Mouse (Mus musculus) limb, embryonic 14.5 days (tissue): Measurements from ENCODE around the gene Bend4. TPM values are rescaled to one million over a fixed set of nuclear protein-coding genes. Genes with fewer than 3 reads are reported as not detected.

Source experiments
- ATAC-seq: fragments of 200-750 bp; cut with Nextera tagmentation; 2 replicates; pipeline ENCODE4 v1.8.0; 2017; ENCODE audit warnings: low read depth, moderate number of reproducible peaks, moderate TSS enrichment; ENCODE audit not compliant: low FRiP score
- DNase-seq: peaks from one replicate; pipeline ENCODE4 v3.0.0-alpha.2; 2015; ENCODE audit warnings: low spot score
- H3K27ac ChIP-seq: fragments of 300-500 bp; sonication (generic); replicated peaks from 2 replicates; pipeline ENCODE4 v1.5.1; 2014; ENCODE audit warnings: low read depth, mild to moderate bottlenecking, low read length, moderate library complexity, mixed read lengths
- H3K27me3 ChIP-seq: fragments of 300-500 bp; sonication (generic); 2 replicates; pipeline ENCODE4 v1.6.1; 2014; ENCODE audit warnings: low read length, mixed read lengths; ENCODE audit not compliant: control insufficient read depth, insufficient read depth
- H3K36me3 ChIP-seq: fragments of 300-500 bp; sonication (generic); 2 replicates; pipeline ENCODE4 v1.6.1; 2014; ENCODE audit warnings: mild to moderate bottlenecking, low read length, moderate library complexity, mixed read lengths; ENCODE audit not compliant: control insufficient read depth, insufficient read depth
- H3K4me1 ChIP-seq: fragments of 300-500 bp; sonication (generic); 2 replicates; pipeline ENCODE4 v1.6.1; 2014; ENCODE audit warnings: antibody characterized with exemption, low read length, mixed read lengths; ENCODE audit not compliant: control insufficient read depth, insufficient read depth
- H3K4me2 ChIP-seq: fragments of 300-500 bp; sonication (generic); replicated peaks from 2 replicates; pipeline ENCODE4 v1.6.1; 2014; ENCODE audit warnings: low read depth, mild to moderate bottlenecking, low read length, moderate library complexity; ENCODE audit not compliant: severe bottlenecking
- H3K4me3 ChIP-seq: fragments of 300-500 bp; sonication (generic); replicated peaks from 2 replicates; pipeline ENCODE4 v1.5.1; 2014; ENCODE audit warnings: low read length
- H3K9ac ChIP-seq: fragments of 300-500 bp; sonication (generic); 2 replicates; pipeline ENCODE4 v1.6.1; 2014; ENCODE audit warnings: mild to moderate bottlenecking, low read depth, low read length, moderate library complexity; ENCODE audit not compliant: severe bottlenecking
- H3K9me3 ChIP-seq: fragments of 300-500 bp; sonication (generic); 2 replicates; pipeline ENCODE4 v1.6.1; 2016; ENCODE audit warnings: low read length; ENCODE audit not compliant: control insufficient read depth
- POLR2A ChIP-seq: fragments of 200-500 bp; IDR thresholded peaks from 2 replicates; pipeline ENCODE4 v1.8.0; 2012; ENCODE audit warnings: inconsistent platforms, mild to moderate bottlenecking, moderate library complexity, borderline replicate concordance; ENCODE audit not compliant: insufficient read depth, insufficient read length; ENCODE audit errors: extremely low read depth
- WGBS: fragments of 180-500 bp; shearing (Covaris S2); extraction: QIAGEN DNeasy Blood & Tissue Kit; methylation state at CpG from one replicate; pipeline ENCODE4 v1.1.7; 2014; 5-methylcytosine and 5-hydroxymethylcytosine counted together
- polyA plus RNA-seq, 2 experiments: library from polyadenylated mRNA; depleted of rRNA in 1 of 2; stranded (reverse) in 1 of 2; unstranded in 1 of 2; fragments of >200 nt; fragmentation: Nextera tagmentation in 1 of 2; extraction: Ambion mirVana in 1 of 2; gene quantifications; 2 replicates each; pipeline versions ENCODE4 v1.2.1 to v1.2.3; 2012 to 2014

Bend4 gene
- polyA plus RNA-seq, 2 experiments = 2.1 to 3.6 TPM

- DNase-seq (no peak), ATAC-seq (no peak)
- no peak overlapping the region for H3K4me2 ChIP-seq
- H3K4me3 ChIP-seq = no peak overlapping the region
- no peak overlapping the region for H3K27ac ChIP-seq
- H3K9ac ChIP-seq = no peak overlapping the region
- TF ChIP-seq POLR2A = no peak
- H3K27me3 ChIP-seq = no peaks in the 10 kb centered on the region
- WGBS = 34% methylated on average over 2 of the region's 2 CpGs
- H3K4me1 ChIP-seq = 0 out of 2 replicates have a peak, but pooled peaks cover 2% of the 10 kb centered on the region
- H3K9me3 ChIP-seq = no peaks in the 10 kb centered on the region
- no peaks in the 10 kb centered on the region for H3K36me3 ChIP-seq
Measured at GRCm38 (mm10) chr5:67446526-67446925, 18.4 kb upstream of the Bend4 start.

- no peak for TF ChIP-seq POLR2A
- H3K4me2 ChIP-seq = no peak overlapping the region
- no peaks in the 10 kb centered on the region for H3K36me3 ChIP-seq
- DNase-seq = no peak
- no peaks in the 10 kb centered on the region for H3K9me3 ChIP-seq
- H3K4me3 ChIP-seq = no peak overlapping the region
- no peak overlapping the region for H3K27ac ChIP-seq
- no peak for ATAC-seq
- no peaks in the 10 kb centered on the region for H3K27me3 ChIP-seq
- 29% methylated on average over 17 of the region's 17 CpGs for WGBS
- 0 out of 2 replicates have a peak, but pooled peaks cover 2% of the 10 kb centered on the region for H3K4me1 ChIP-seq
- H3K9ac ChIP-seq = no peak overlapping the region
Measured at GRCm38 (mm10) chr5:67444217-67445050, 16.3 kb upstream of the Bend4 start.

- H3K4me1 ChIP-seq = 0 out of 2 replicates have a peak, but pooled peaks cover 2% of the 10 kb centered on the region
- WGBS = 54% methylated on average over 6 of the region's 6 CpGs
- TF ChIP-seq POLR2A = no peak
Measured at GRCm38 (mm10) chr5:67442813-67443450, 14.8 kb upstream of the Bend4 start.

GRCm38 (mm10) chr5:67440563-67440962 lies 12.5 kb upstream of the Bend4 start:
- DNase-seq = peak; percentile 65
- H3K9ac ChIP-seq = no peak overlapping the region
- WGBS = 71% methylated on average over 8 of the region's 8 CpGs
- H3K4me2 ChIP-seq = no peak overlapping the region
- no peaks in the 10 kb centered on the region for H3K4me1 ChIP-seq
- H3K4me3 ChIP-seq = no peak overlapping the region
- no peaks in the 10 kb centered on the region for H3K9me3 ChIP-seq
- no peak for TF ChIP-seq POLR2A
- peak; percentile 26; the same call in 1 of the 2 replicates for ATAC-seq
- H3K36me3 ChIP-seq = no peaks in the 10 kb centered on the region
- H3K27me3 ChIP-seq = no peaks in the 10 kb centered on the region
- H3K27ac ChIP-seq = no peak overlapping the region

More at GRCm38 (mm10) chr5:67442813-67443450, 14.8 kb upstream of the Bend4 start:
- no peaks in the 10 kb centered on the region for H3K36me3 ChIP-seq
- no peak overlapping the region for H3K4me2 ChIP-seq
- H3K27me3 ChIP-seq = no peaks in the 10 kb centered on the region
- H3K9ac ChIP-seq = no peak overlapping the region
- H3K27ac ChIP-seq = no peak overlapping the region
- no peak overlapping the region for H3K4me3 ChIP-seq
- no peaks in the 10 kb centered on the region for H3K9me3 ChIP-seq
- ATAC-seq (no peak), DNase-seq (no peak)

GRCm38 (mm10) chr5:67437403-67437802 lies 9.3 kb upstream of the Bend4 start:
- 27% methylated on average over 2 of the region's 2 CpGs for WGBS
- ATAC-seq (no peak), DNase-seq (no peak)
- no peak overlapping the region for H3K4me3 ChIP-seq
- H3K27ac ChIP-seq = no peak overlapping the region
- H3K4me2 ChIP-seq = no peak overlapping the region
- no peaks in the 10 kb centered on the region for H3K27me3 ChIP-seq
- no peak for TF ChIP-seq POLR2A
- no peak overlapping the region for H3K9ac ChIP-seq
- H3K4me1 ChIP-seq = no peaks in the 10 kb centered on the region
- H3K36me3 ChIP-seq = no peaks in the 10 kb centered on the region
- H3K9me3 ChIP-seq = no peaks in the 10 kb centered on the region
